Mouse (Mus musculus) heart, adult 2 months (tissue): ENCODE results near the gene Fgfr2. TPM values are rescaled to one million over a fixed set of nuclear protein-coding genes. Genes with fewer than 3 reads are reported as not detected.

Experiments used
- DNase-seq, 2 experiments: peaks; one replicate each; pipeline ENCODE4 v3.0.0; 2021
- H3K27ac ChIP-seq: fragments of 200-600 bp; 2 replicates; pipeline ENCODE4 v1.8.1; 2022
- H3K27me3 ChIP-seq: fragments of 200-500 bp; 2 replicates; pipeline ENCODE4 v1.6.1; 2012; ENCODE audit warnings: mild to moderate bottlenecking, low read length, inconsistent platforms, mixed read lengths; ENCODE audit not compliant: control insufficient read depth, insufficient read depth
- H3K36me3 ChIP-seq: fragments of 200-500 bp; 2 replicates; pipeline ENCODE4 v1.6.1; 2012; ENCODE audit warnings: low read length, inconsistent platforms; ENCODE audit not compliant: control insufficient read depth, insufficient read depth
- H3K4me1 ChIP-seq: fragments of 200-500 bp; 2 replicates; pipeline ENCODE4 v1.6.1; 2011; ENCODE audit warnings: low read length; ENCODE audit not compliant: control insufficient read depth, insufficient read depth
- H3K4me3 ChIP-seq: fragments of 200-600 bp; 2 replicates; pipeline ENCODE4 v1.8.1; 2022
- H3K79me2 ChIP-seq: fragments of 200-500 bp; replicated peaks from 2 replicates; pipeline ENCODE4 v1.6.1; 2012; ENCODE audit warnings: mild to moderate bottlenecking, inconsistent platforms, low read length, moderate library complexity, mixed read lengths; ENCODE audit not compliant: control insufficient read depth, insufficient read depth
- H3K9ac ChIP-seq: fragments of 200-500 bp; 2 replicates; pipeline ENCODE4 v1.6.1; 2012; ENCODE audit warnings: low read depth, mild to moderate bottlenecking, control low read depth, inconsistent platforms, low read length, mixed read lengths
- CTCF ChIP-seq: fragments of 200-600 bp; IDR thresholded peaks from 2 replicates; pipeline ENCODE4 v1.8.1; 2022; ENCODE audit warnings: antibody characterized with exemption, mild to moderate bottlenecking, moderate library complexity
- EP300 ChIP-seq: fragments of 200-500 bp; IDR thresholded peaks from 2 replicates; pipeline ENCODE4 v1.6.1; 2011; ENCODE audit warnings: low read depth, low read length, control low read depth; ENCODE audit not compliant: insufficient read depth
- POLR2A ChIP-seq: fragments of 200-500 bp; IDR thresholded peaks from 2 replicates; pipeline ENCODE4 v1.6.1; 2011; ENCODE audit warnings: mild to moderate bottlenecking, low read depth, low read length, control low read depth; ENCODE audit not compliant: insufficient read depth
- WGBS: fragments of 180-500 bp; shearing (Covaris S2); methylation state at CpG from one replicate; pipeline ENCODE4 v1.1.7; 2018; 5-methylcytosine and 5-hydroxymethylcytosine counted together
- intact Hi-C: fragments of 180-260 bp; cut with DNase I; formaldehyde crosslinking; loops from one replicate; pipeline ENCODE4 v1.15.1; 2025
- polyA plus RNA-seq: library from polyadenylated mRNA; depleted of rRNA; stranded (reverse); fragments of >200 nt; gene quantifications from 2 replicates; pipeline ENCODE4 v1.2.3, GENCODE M21; 2012
- total RNA-seq, 2 experiments: library from RNA; stranded (reverse); gene quantifications; 2 replicates each; pipeline ENCODE4 v1.2.3; 2021

Fgfr2 gene
- total and polyA plus RNA-seq, 3 experiments: 1.1 to 2.0 (median 1.3) TPM

DNA sequence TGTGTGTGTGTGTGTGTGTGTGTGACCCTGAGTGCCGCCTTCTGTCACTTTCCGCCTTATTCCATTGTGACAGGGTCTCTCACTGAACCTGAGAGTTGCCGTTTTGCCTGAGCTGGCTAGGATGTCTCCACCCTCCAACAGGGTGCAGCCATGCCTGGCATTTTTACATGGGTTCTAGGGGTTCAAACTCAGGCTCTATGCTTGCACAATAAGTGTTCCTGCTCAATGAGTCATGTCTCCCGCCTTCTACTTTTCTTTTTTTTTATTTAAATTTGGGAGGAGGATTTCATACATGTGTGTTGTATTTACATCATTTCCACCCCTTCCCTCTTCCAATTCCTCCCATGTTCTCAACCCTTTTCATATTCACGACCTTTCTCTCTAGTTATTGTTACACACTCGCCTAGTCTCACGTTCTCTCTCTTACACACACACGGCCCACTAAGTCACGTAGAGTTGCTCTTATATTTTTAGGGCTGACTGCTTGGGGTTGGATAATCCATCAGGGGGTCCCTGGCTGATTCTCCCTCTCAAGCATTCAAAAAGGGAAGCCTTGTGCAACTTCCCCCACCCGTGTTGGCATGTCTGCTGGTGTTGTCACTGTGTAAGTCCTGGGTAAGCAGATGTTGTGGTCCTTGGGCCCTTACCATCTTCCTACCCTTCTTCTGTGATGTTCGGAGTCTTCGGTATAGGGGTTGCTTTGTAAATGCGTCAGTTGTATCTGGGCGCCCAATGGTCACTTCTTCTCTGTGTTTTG lies 432.3 kb downstream of the Fgfr2 start:
- intact Hi-C loops: no loop called here
- H3K79me2 ChIP-seq: no peaks in the 10 kb centered on the region
- TF ChIP-seq CTCF (no peak), EP300 (no peak), POLR2A (no peak)
- H3K4me3 ChIP-seq: no peak overlapping the region
- 93% methylated on average over 14 of the region's 14 CpGs for WGBS
- no peak overlapping the region for H3K9ac ChIP-seq
- H3K27ac ChIP-seq: no peak overlapping the region
- H3K27me3 ChIP-seq: no peaks in the 10 kb centered on the region
- no peak for DNase-seq
- H3K36me3 ChIP-seq: no peaks in the 10 kb centered on the region
- H3K4me1 ChIP-seq: peaks cover 25% of the 10 kb centered on the region

DNA sequence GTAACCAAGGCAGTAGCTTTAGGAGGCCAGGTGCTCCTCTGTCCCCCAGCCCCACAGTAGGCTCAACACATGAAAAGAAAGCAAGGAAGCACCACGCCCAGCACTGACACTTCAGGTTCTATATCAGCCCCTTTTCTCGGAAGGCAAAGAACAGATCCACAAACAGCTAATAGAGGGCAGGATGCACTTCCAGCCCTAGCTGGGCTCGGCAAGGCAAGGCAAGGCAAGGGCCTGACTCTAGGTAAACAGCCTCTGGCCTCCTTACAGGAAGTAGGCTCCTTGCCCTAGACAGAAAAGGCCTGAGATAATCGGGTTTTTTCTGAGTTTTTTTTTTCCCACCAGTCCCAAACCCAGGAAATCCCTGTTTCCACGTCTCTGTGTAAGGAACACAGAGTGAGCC lies 433.4 kb downstream of the Fgfr2 start:
- no peak overlapping the region for H3K4me3 ChIP-seq
- no peak overlapping the region for H3K9ac ChIP-seq
- H3K27ac ChIP-seq: peak overlapping the region; percentile 20; the same call in 1 of the 2 replicates
- intact Hi-C loops: no loop called here
- no peak for DNase-seq
- no peak for TF ChIP-seq CTCF
- no peak for TF ChIP-seq EP300
- no peak for TF ChIP-seq POLR2A
- no peaks in the 10 kb centered on the region for H3K36me3 ChIP-seq
- no peaks in the 10 kb centered on the region for H3K79me2 ChIP-seq
- no peaks in the 10 kb centered on the region for H3K27me3 ChIP-seq
- H3K4me1 ChIP-seq: peaks cover 25% of the 10 kb centered on the region
- WGBS: 49% methylated on average over 5 of the region's 5 CpGs

DNA sequence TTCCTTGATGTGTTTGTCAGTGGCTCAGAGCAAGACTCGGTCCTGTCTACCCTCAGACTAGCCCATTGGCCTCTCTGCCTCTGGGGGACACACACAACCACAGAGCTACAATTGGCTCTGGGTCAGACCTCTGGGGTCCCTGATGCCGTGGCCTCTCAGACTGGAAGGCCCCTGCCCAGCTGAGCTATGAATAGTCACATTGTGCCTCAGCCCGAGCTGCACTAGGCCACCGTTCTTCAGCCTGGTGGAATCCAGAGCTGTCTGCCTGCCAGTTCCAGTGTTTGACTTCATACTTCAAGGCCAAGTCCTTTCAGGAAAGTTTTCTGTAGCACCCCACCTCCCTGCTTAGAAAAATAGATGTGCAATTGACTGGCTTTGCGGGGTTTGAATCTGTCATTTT lies 434.4 kb downstream of the Fgfr2 start:
- Histone ChIP-seq H3K27me3 (no peaks in the 10 kb centered on the region), H3K4me1 (peaks cover 25% of the 10 kb centered on the region), H3K9ac (no peak overlapping the region), H3K79me2 (no peaks in the 10 kb centered on the region), H3K4me3 (no peak overlapping the region), H3K36me3 (no peaks in the 10 kb centered on the region), H3K27ac (peak overlapping the region; percentile 34)
- intact Hi-C loops: no loop called here
- peak in 1 of 2 experiments; percentile 51 for DNase-seq
- TF ChIP-seq CTCF: no peak
- TF ChIP-seq POLR2A: no peak
- no peak for TF ChIP-seq EP300
- WGBS: 34% methylated on average over 5 of the region's 5 CpGs

DNA sequence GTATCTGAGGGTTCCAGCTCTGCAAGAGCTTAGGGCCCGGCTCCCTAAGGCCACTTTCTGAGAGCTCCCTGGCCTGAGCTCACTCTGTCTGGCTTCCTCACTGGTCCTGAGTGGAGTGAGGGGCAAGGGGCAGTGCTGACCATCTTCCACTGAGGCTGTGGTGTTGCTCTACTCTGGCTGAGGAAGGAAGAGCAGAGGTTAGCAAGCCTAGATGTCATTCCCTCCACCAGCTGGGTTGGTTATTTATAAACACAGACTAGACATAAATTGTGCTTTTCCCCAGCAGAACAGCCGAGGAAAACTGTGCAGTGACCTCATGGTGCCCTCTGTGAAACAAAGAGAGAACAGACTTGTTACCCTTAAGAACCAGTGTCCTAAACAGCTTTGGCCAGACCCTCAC lies 435.3 kb downstream of the Fgfr2 start:
- Histone ChIP-seq H3K79me2 (no peaks in the 10 kb centered on the region), H3K9ac (no peak overlapping the region), H3K36me3 (no peaks in the 10 kb centered on the region), H3K27me3 (no peaks in the 10 kb centered on the region), H3K4me3 (no peak overlapping the region), H3K4me1 (peaks cover 25% of the 10 kb centered on the region), H3K27ac (peak overlapping the region; percentile 34)
- no peak for TF ChIP-seq POLR2A
- TF ChIP-seq EP300: 0 out of 2 replicates have a peak, but pooled peaks have one; percentile 10
- TF ChIP-seq CTCF: no peak
- WGBS: 35% methylated on average over 2 of the region's 2 CpGs
- no peak for DNase-seq
- intact Hi-C loops: no loop called here

DNA sequence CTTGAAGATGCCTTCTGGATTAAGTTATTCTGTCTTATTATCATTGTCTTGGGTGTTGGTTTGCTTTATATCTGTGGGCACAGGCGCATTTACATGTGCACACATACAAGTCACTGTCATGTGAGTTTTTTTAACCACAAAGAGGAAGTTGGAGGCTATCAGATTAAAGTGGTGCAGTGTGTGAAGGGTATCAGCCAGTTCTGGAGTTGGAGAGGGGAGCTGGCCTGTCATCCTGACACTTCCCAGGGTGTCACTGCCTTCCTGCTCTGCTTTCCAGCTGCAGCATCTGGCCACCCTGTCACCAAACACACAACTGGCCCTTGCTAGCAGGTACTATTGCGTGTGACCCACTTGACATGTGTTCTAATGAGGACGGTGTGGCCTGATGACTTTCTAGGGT lies 436.6 kb downstream of the Fgfr2 start:
- peaks cover 28% of the 10 kb centered on the region for H3K4me1 ChIP-seq
- TF ChIP-seq EP300: no peak
- TF ChIP-seq POLR2A: no peak
- no peak for TF ChIP-seq CTCF
- H3K79me2 ChIP-seq: no peaks in the 10 kb centered on the region
- intact Hi-C loops: no loop called here
- no peaks in the 10 kb centered on the region for H3K27me3 ChIP-seq
- 72% methylated on average over 3 of the region's 3 CpGs for WGBS
- no peaks in the 10 kb centered on the region for H3K36me3 ChIP-seq
- DNase-seq: no peak
- H3K4me3 ChIP-seq: no peak overlapping the region
- no peak overlapping the region for H3K27ac ChIP-seq
- no peak overlapping the region for H3K9ac ChIP-seq

DNA sequence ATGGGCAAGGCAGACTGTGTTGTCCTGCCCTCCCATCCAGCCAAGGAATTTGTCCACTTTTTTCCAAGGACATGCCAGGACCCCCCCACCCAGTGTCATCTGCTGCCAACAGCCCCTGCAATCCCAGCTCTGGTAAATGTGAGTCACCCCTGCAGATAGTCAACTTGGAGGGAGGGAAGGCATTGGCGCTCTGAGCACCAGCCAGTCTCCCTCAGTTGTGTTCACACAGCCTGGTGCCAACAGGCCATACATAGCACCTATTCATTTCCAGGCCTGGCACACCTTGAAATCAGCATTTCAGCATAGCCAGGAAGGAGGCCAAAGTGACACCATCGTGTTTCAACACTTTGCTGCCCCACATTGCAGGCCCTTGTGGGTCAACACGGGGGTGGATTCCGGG lies 439.2 kb downstream of the Fgfr2 start:
- Histone ChIP-seq H3K27ac (peak overlapping the region; percentile 54; the same call in 1 of the 2 replicates), H3K36me3 (no peaks in the 10 kb centered on the region), H3K4me1 (peaks cover 24% of the 10 kb centered on the region), H3K4me3 (no peak overlapping the region), H3K9ac (no peak overlapping the region), H3K79me2 (no peaks in the 10 kb centered on the region), H3K27me3 (no peaks in the 10 kb centered on the region)
- 63% methylated on average over 4 of the region's 4 CpGs for WGBS
- peak in 1 of 2 experiments; percentile 70 for DNase-seq
- TF ChIP-seq POLR2A (no peak), EP300 (0 out of 2 replicates have a peak, but pooled peaks have one; percentile 19), CTCF (no peak)
- intact Hi-C loops: no loop called here
